ENCODE assay signal across 18 mouse cellular contexts in the genomic region with DNA sequence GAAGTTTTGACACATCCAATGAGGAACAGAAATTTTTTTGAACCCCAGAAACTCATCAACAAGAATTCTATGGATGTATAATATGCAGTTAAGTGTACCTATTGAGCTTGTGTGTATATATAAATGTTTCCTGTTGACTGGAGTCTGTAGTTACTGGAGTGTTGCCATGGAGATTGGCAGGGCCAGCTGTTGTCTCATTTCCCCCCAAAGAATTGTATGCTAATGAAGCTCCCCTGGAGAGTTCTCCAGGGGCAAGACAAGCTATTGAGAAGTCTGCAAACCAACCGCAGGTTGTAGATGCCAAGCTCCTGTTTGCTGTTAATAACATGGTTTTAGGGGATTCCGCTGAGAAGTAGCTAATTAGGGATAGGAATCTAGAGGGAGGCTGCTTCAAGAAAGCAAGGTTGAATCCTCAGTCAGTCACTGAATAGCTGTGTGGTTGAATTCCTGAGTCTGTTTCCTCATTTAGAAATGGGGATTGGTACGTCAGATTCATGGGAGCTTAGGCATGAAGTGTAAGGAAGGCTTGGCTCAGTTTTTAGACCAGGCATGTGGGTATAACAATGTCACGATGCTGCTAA.
A peak's percentile ranks its signal among the peaks of the same experiment; 100 is the strongest.
DNase-seq lines count a peak whose midpoint lies in the region; ATAC-seq and TF ChIP-seq lines count a peak whose summit lies in the region.
"Had no signal": no experiment of that assay in that cellular context is flagged by ENCODE, and none has a peak within 500 bp of the region (broad histone marks: within the 10 kb centered on the region; RNA-seq: fewer than 3 reads in every experiment).

No protein-coding gene starts in this region.

- TF ChIP-seq POLR2A in olfactory bulb, adult 2 months (IDR thresholded peaks at IDR 0.05; ENCODE audit: insufficient read depth, low read depth, low read length): no peak

- H3K27me3 ChIP-seq in embryonic facial prominence, embryonic 14.5 days (replicated peaks; ENCODE audit: control insufficient read depth, insufficient read depth, low read length): 0 out of 2 replicates have a peak, but pooled peaks cover 3% of the 10 kb centered on the region
- H3K27me3 ChIP-seq in embryonic facial prominence, embryonic 10.5 days (replicated peaks; ENCODE audit: low read depth, poor library complexity, severe bottlenecking): peaks cover 8% of the 10 kb centered on the region
- no peaks in the 10 kb centered on the region for H3K27me3 ChIP-seq in lung, embryonic 16.5 days (ENCODE audit: control insufficient read depth, insufficient read depth, low read depth, low read length)
- no peaks in the 10 kb centered on the region for H3K27me3 ChIP-seq in hindbrain, postnatal 0 days (ENCODE audit: insufficient read depth, low read length)
- H3K27me3 ChIP-seq: heart, embryonic 12.5 days; limb, embryonic 15.5 days; neural tube, embryonic 12.5 days had no signal

- H3K4me3 ChIP-seq in embryonic facial prominence, embryonic 14.5 days (ENCODE audit: low read depth, low read length): no peak overlapping the region
- H3K4me3 ChIP-seq in embryonic facial prominence, embryonic 10.5 days: no peak overlapping the region
- no peak overlapping the region for H3K4me3 ChIP-seq in lung, embryonic 16.5 days (ENCODE audit: low read length)
- H3K4me3 ChIP-seq in hindbrain, postnatal 0 days (ENCODE audit: low read length): no peak overlapping the region
- no peak overlapping the region for H3K4me3 ChIP-seq in olfactory bulb, adult 2 months (ENCODE audit: insufficient read depth, low read depth, low read length)
- H3K4me3 ChIP-seq: heart, embryonic 12.5 days; limb, embryonic 15.5 days; neural tube, embryonic 12.5 days had no signal

- ATAC-seq in embryonic facial prominence, embryonic 14.5 days (ENCODE audit: low read depth): peak; percentile 58
- 0 out of 2 replicates have a peak, but pooled peaks have one; percentile 54 for ATAC-seq in lung, embryonic 16.5 days (ENCODE audit: low read depth)
- no peak for ATAC-seq in hindbrain, postnatal 0 days
- ATAC-seq: liver, postnatal 0 days had no signal

- no peaks in the 10 kb centered on the region; the same call in 1 of the 2 replicates for H3K4me1 ChIP-seq in embryonic facial prominence, embryonic 14.5 days (ENCODE audit: control insufficient read depth, insufficient read depth, low read length)
- peaks cover 27% of the 10 kb centered on the region for H3K4me1 ChIP-seq in embryonic facial prominence, embryonic 10.5 days
- no peaks in the 10 kb centered on the region; the same call in 1 of the 2 replicates for H3K4me1 ChIP-seq in lung, embryonic 16.5 days (replicated peaks; ENCODE audit: control insufficient read depth, insufficient read depth, low read length)
- peaks cover 43% of the 10 kb centered on the region for H3K4me1 ChIP-seq in hindbrain, postnatal 0 days (ENCODE audit: insufficient read depth, low read length)
- peaks cover 43% of the 10 kb centered on the region for H3K4me1 ChIP-seq in olfactory bulb, adult 2 months (ENCODE audit: control insufficient read depth, insufficient read depth, low read length)
- H3K4me1 ChIP-seq: limb, embryonic 15.5 days had no signal

- WGBS in embryonic facial prominence, embryonic 14.5 days: 41% methylated on average over 4 of the region's 4 CpGs
- 59% methylated on average over 4 of the region's 4 CpGs for WGBS in embryonic facial prominence, embryonic 10.5 days
- 58% methylated on average over 4 of the region's 4 CpGs for WGBS in lung, embryonic 16.5 days
- 34% methylated on average over 4 of the region's 4 CpGs for WGBS in hindbrain, postnatal 0 days
- 18% methylated on average over 4 of the region's 4 CpGs for WGBS in olfactory bulb, adult 2 months

- H3K9me3 ChIP-seq in embryonic facial prominence, embryonic 14.5 days (ENCODE audit: control insufficient read depth, low read length): no peaks in the 10 kb centered on the region
- H3K9me3 ChIP-seq in embryonic facial prominence, embryonic 10.5 days: no peaks in the 10 kb centered on the region
- H3K9me3 ChIP-seq in lung, embryonic 16.5 days (ENCODE audit: control insufficient read depth, low read length): no peaks in the 10 kb centered on the region
- no peaks in the 10 kb centered on the region for H3K9me3 ChIP-seq in hindbrain, postnatal 0 days (ENCODE audit: low read length)
- H3K9me3 ChIP-seq: heart, embryonic 12.5 days; limb, embryonic 15.5 days; neural tube, embryonic 12.5 days had no signal

- H3K9ac ChIP-seq in embryonic facial prominence, embryonic 14.5 days (ENCODE audit: low read depth, low read length): no peak overlapping the region
- H3K9ac ChIP-seq in lung, embryonic 16.5 days (ENCODE audit: low read length): no peak overlapping the region
- H3K9ac ChIP-seq in hindbrain, postnatal 0 days (replicated peaks; ENCODE audit: low read length): no peak overlapping the region
- H3K9ac ChIP-seq: heart, embryonic 12.5 days; limb, embryonic 15.5 days; liver, postnatal 0 days; neural tube, embryonic 12.5 days had no signal

- no peak for TF ChIP-seq CTCF in hindbrain, postnatal 0 days (IDR thresholded peaks at IDR 0.05; ENCODE audit: low read depth)
- TF ChIP-seq CTCF in olfactory bulb, adult 2 months (IDR thresholded peaks at IDR 0.05; ENCODE audit: insufficient read depth, low read depth, low read length): no peak

- H3K36me3 ChIP-seq in embryonic facial prominence, embryonic 14.5 days (ENCODE audit: control insufficient read depth, insufficient read depth, low read length): no peaks in the 10 kb centered on the region
- no peaks in the 10 kb centered on the region for H3K36me3 ChIP-seq in embryonic facial prominence, embryonic 10.5 days (replicated peaks)
- no peaks in the 10 kb centered on the region for H3K36me3 ChIP-seq in lung, embryonic 16.5 days (ENCODE audit: control insufficient read depth, insufficient read depth, low read length)
- no peaks in the 10 kb centered on the region for H3K36me3 ChIP-seq in hindbrain, postnatal 0 days (ENCODE audit: insufficient read depth, low read length)
- H3K36me3 ChIP-seq: heart, embryonic 12.5 days; limb, embryonic 15.5 days; neural tube, embryonic 12.5 days had no signal

- H3K27ac ChIP-seq in embryonic facial prominence, embryonic 14.5 days (replicated peaks; ENCODE audit: low read depth, low read length): no peak overlapping the region
- H3K27ac ChIP-seq in embryonic facial prominence, embryonic 10.5 days (replicated peaks): no peak overlapping the region
- no peak overlapping the region for H3K27ac ChIP-seq in lung, embryonic 16.5 days (ENCODE audit: low read length)
- H3K27ac ChIP-seq in hindbrain, postnatal 0 days: no peak overlapping the region
- H3K27ac ChIP-seq in olfactory bulb, adult 2 months (ENCODE audit: insufficient read depth, low read depth, low read length): 0 out of 2 replicates have a peak overlapping the region, but pooled peaks have one; percentile 36
- H3K27ac ChIP-seq: limb, embryonic 15.5 days; neural tube, embryonic 12.5 days had no signal

- no peak overlapping the region for H3K4me2 ChIP-seq in embryonic facial prominence, embryonic 14.5 days (ENCODE audit: low read depth, low read length)
- H3K4me2 ChIP-seq in lung, embryonic 16.5 days (ENCODE audit: low read depth, low read length): no peak overlapping the region
- H3K4me2 ChIP-seq in hindbrain, postnatal 0 days (ENCODE audit: low read depth, low read length): no peak overlapping the region
- H3K4me2 ChIP-seq: heart, embryonic 12.5 days; limb, embryonic 15.5 days; neural tube, embryonic 12.5 days had no signal

- DNase-seq in embryonic facial prominence, embryonic 14.5 days (ENCODE audit: low spot score): peak; percentile 72
- no peak for DNase-seq in embryonic facial prominence, embryonic 10.5 days (ENCODE audit: low spot score)
- no peak for DNase-seq in lung, postnatal 25 days (ENCODE audit: low spot score)
- DNase-seq in hindbrain, postnatal 0 days (ENCODE audit: low spot score): peak; percentile 58
- no peak for DNase-seq in thymus, postnatal 10 days (ENCODE audit: low spot score in 2 of 2)
- DNase-seq in adipocyte (ENCODE audit: low spot score): no peak
- DNase-seq: cerebellum, adult 18-20 months; gastrocnemius, postnatal 36 days; heart, postnatal 36 days; kidney, adult 11 months; kidney, postnatal 10 days; liver, postnatal 0 days; thymus, postnatal 14 days had no signal

Comparison
In these comparisons a context has a peak if more than half of its experiments do, and no peak if none do; other contexts are left out.
1. DNase-seq: peak in embryonic facial prominence, embryonic 14.5 days (single experiment) and hindbrain, postnatal 0 days (single experiment); none in embryonic facial prominence, embryonic 10.5 days (single experiment), lung, postnatal 25 days (single experiment), thymus, postnatal 10 days (0 of 2) and adipocyte (single experiment).